Mouse (Mus musculus) heart, embryonic 11.5 days (tissue): ENCODE measurements at regions not wholly inside any gene's neighbourhood (a gene's known extent, or its start where the extent isn't known, plus 50 kb on each side); places are given as distances from the start of the nearest gene placed in this dataset.

Experiments
- ATAC-seq: fragments of 200-750 bp; cut with Nextera tagmentation; replicated peaks from 2 replicates; pipeline ENCODE4 v1.8.0; 2017; ENCODE audit warnings: moderate library complexity; ENCODE audit not compliant: insufficient number of reproducible peaks, low FRiP score, low TSS enrichment
- H3K27ac ChIP-seq: fragments of 300-500 bp; sonication (generic); 2 replicates; pipeline ENCODE4 v1.5.1; 2014; ENCODE audit warnings: mild to moderate bottlenecking, low read depth, low read length
- H3K27me3 ChIP-seq: fragments of 300-500 bp; sonication (generic); 2 replicates; pipeline ENCODE4 v1.6.1; 2014; ENCODE audit warnings: mild to moderate bottlenecking, low read length, mixed read lengths; ENCODE audit not compliant: control insufficient read depth, insufficient read depth
- H3K36me3 ChIP-seq: fragments of 300-500 bp; sonication (generic); 2 replicates; pipeline ENCODE4 v1.6.1; 2014; ENCODE audit warnings: mild to moderate bottlenecking, low read length, moderate library complexity, mixed read lengths; ENCODE audit not compliant: control insufficient read depth, insufficient read depth
- H3K4me1 ChIP-seq: fragments of 300-500 bp; sonication (generic); 2 replicates; pipeline ENCODE4 v1.6.1; 2014; ENCODE audit warnings: low read length; ENCODE audit not compliant: control insufficient read depth, insufficient read depth
- H3K4me2 ChIP-seq: fragments of 300-500 bp; sonication (generic); 2 replicates; pipeline ENCODE4 v1.6.1; 2014; ENCODE audit warnings: mild to moderate bottlenecking, moderate library complexity
- H3K4me3 ChIP-seq: fragments of 300-500 bp; sonication (generic); 2 replicates; pipeline ENCODE4 v1.5.1; 2014; ENCODE audit warnings: low read depth, low read length
- H3K9ac ChIP-seq: fragments of 300-500 bp; sonication (generic); 2 replicates; pipeline ENCODE4 v1.6.1; 2014; ENCODE audit warnings: mild to moderate bottlenecking, low read depth, low read length, moderate library complexity
- H3K9me3 ChIP-seq: fragments of 300-500 bp; sonication (generic); replicated peaks from 2 replicates; pipeline ENCODE4 v1.6.1; 2016; ENCODE audit warnings: low read length; ENCODE audit not compliant: control insufficient read depth
- WGBS: fragments of 180-500 bp; shearing (Covaris S2); extraction: QIAGEN DNeasy Blood & Tissue Kit; methylation state at CpG from one replicate; pipeline ENCODE4 v1.1.7; 2014; ENCODE audit not compliant: insufficient replicate concordance; 5-methylcytosine and 5-hydroxymethylcytosine counted together

DNA sequence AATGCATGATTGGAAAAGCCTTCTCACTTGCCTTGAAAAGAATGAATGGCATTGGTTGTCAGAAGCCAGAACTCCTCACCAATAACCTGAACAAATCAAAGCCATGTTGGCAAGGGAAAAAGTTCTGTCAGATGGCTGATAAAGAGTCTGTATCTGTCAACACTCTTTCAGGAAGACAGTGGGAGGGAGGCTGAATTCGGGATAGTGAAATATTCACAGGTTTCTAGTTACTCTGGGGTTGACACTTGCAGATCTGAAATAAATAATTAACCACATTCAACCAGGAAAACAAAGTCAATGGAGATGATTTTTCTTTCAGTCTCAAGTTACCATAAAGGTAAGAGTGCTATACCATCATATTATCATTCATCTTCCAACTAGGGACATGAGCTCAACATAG lies 56.3 kb upstream of the Ift57 start:
- no peak for ATAC-seq
- 39% methylated on average over 1 of the region's 1 CpGs for WGBS
- H3K4me3 ChIP-seq, result no peak overlapping the region
- no peak overlapping the region for H3K9ac ChIP-seq
- no peak overlapping the region for H3K4me2 ChIP-seq
- no peaks in the 10 kb centered on the region for H3K9me3 ChIP-seq
- H3K27ac ChIP-seq, result no peak overlapping the region
- H3K27me3 ChIP-seq, result no peaks in the 10 kb centered on the region
- no peaks in the 10 kb centered on the region for H3K4me1 ChIP-seq
- no peaks in the 10 kb centered on the region for H3K36me3 ChIP-seq

DNA sequence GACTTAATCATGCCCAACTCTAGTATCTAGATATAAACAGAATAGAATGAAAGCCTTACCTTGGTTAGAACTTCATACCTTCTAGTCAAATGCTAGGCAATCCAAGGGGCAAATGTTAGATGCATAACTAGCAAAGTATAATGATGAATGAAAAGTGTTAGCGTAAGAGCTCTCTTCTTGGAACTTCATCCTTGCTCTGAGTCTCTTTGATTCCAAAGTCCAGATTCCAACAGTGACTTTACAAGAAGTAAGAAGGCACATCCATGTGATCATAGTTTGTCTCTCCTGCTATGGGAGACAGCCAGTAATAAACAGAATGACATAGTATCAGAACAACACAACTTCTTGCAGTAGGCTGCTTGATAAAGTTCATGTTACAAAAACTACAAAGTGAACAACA lies 54.6 kb upstream of the Ift57 start:
- Histone ChIP-seq H3K36me3 (no peaks in the 10 kb centered on the region), H3K27ac (no peak overlapping the region), H3K9me3 (no peaks in the 10 kb centered on the region), H3K27me3 (no peaks in the 10 kb centered on the region), H3K9ac (no peak overlapping the region), H3K4me1 (no peaks in the 10 kb centered on the region), H3K4me3 (no peak overlapping the region), H3K4me2 (no peak overlapping the region)
- WGBS, result 98% methylated on average over 1 of the region's 1 CpGs
- ATAC-seq, result no peak

DNA sequence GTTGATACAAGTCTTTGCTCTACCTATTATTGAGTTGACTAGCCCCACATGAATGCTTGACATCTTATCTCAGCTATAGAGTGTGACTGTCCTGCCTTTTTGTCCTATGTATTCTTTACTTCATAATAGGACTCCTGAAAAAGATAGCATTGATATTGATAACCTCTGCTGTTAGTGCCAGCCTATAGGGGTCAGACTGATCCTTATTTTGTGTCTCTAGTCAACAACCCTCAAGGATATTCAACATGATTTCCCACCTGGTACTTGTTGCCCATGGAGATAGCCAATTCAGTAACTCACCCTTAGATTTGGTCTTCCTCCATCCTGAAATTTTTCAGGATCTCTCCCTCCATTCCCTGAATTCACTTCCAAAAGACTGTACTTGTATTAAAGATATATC lies 52.6 kb upstream of the Ift57 start:
- no peak overlapping the region for H3K9ac ChIP-seq
- no peaks in the 10 kb centered on the region for H3K4me1 ChIP-seq
- no peaks in the 10 kb centered on the region for H3K36me3 ChIP-seq
- no peaks in the 10 kb centered on the region for H3K27me3 ChIP-seq
- H3K9me3 ChIP-seq, result no peaks in the 10 kb centered on the region
- no peak overlapping the region for H3K4me3 ChIP-seq
- no peak overlapping the region for H3K27ac ChIP-seq
- no peak overlapping the region for H3K4me2 ChIP-seq
- no peak for ATAC-seq
